Mouse (Mus musculus): Measurements from ENCODE around the gene Eif2b3.

- TF ChIP-seq POLR2A (IDR thresholded peaks at IDR 0.05; ENCODE audit: insufficient read length, low read depth) (no peak), MAX (IDR thresholded peaks at IDR 0.05; ENCODE audit: low read depth) (no peak), MYOG (IDR thresholded peaks at IDR 0.05; ENCODE audit: control insufficient read depth in 1 of 3, insufficient read depth in 1 of 3, insufficient read length in 2 of 3, low read depth in 2 of 3) (no peak), MYOD1 (IDR thresholded peaks at IDR 0.05; ENCODE audit: control insufficient read depth in 1 of 3, insufficient read length in 2 of 3, low read depth in 2 of 3) (no peak), CEBPB (IDR thresholded peaks at IDR 0.05; ENCODE audit: insufficient read depth, poor library complexity, severe bottlenecking) (no peak), TCF3 (IDR thresholded peaks at IDR 0.05; ENCODE audit: insufficient read length, low read depth) (no peak), E2F4 (IDR thresholded peaks at IDR 0.05; ENCODE audit: insufficient read depth) (no peak), USF1 (IDR thresholded peaks at IDR 0.05; ENCODE audit: low read depth) (no peak), TCF12 (IDR thresholded peaks at IDR 0.05; ENCODE audit: insufficient read depth, poor library complexity, severe bottlenecking) (no peak), POLR2AphosphoS2 (IDR thresholded peaks at IDR 0.05; ENCODE audit: insufficient read length, low read depth) (no peak)
These were observed 4.2 kb upstream of the Eif2b3 start for GRCm38 (mm10) chr4:117014901-117015415.
